Mouse (Mus musculus): ENCODE results near the gene Acot8. TPM values are rescaled to one million over a fixed set of nuclear protein-coding genes. Genes with fewer than 3 reads are reported as not detected.

Gene Acot8
- total RNA-seq, 1 experiment = 46.4 TPM

DNA sequence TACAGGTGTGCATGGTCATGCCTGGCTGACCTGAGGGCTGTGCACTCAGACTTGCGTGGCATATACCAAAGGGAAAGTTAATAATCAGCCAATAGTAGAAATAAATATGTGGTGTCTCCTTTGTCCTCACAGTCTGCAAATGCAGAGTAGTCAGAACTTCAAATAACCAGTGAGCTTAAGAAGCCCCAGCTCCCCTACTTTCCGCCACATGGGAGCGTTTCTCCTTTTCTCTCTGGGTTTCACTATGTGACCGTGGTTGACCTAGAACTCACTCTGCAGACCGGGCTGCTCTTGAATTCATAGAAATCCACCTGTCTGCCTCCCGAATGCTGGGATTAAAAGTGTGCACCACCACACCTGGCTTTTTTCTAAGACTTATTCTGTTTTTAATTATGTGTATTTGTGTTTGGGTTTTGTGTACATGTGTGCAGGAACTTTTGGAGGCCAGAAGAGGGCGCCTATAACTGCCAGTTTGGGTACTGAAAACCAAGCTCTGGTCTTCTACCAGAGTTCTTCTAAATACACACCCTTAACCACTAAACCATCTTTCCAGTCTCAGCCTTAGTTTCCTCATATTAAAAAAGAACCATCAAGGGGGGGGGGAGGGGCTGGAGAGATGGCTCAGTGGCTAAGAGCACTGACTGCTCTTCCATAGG is 20.6 kb downstream of the Acot8 start:
- Histone ChIP-seq H3K36me3 (ENCODE audit: control insufficient read depth, insufficient read depth, low read length, poor library complexity, severe bottlenecking) (no peaks in the 10 kb centered on the region; the same call in 1 of the 2 replicates), H3K9ac (ENCODE audit: insufficient read depth, low read depth, low read length, poor library complexity, severe bottlenecking) (no peak overlapping the region), H3K9me3 (ENCODE audit: control insufficient read depth, insufficient read depth, low read depth, low read length) (no peaks in the 10 kb centered on the region), H3K4me1 (ENCODE audit: control insufficient read depth in 2 of 2, insufficient read depth in 2 of 2, low read length in 2 of 2, poor library complexity in 1 of 2) (peaks cover 4 to 19% of the 10 kb centered on the region in 2 experiments), H3K27ac (ENCODE audit: insufficient read depth, low read depth, low read length, poor library complexity, severe bottlenecking) (no peak overlapping the region), H3K4me3 (ENCODE audit: insufficient read depth in 1 of 2, low read depth in 1 of 2, low read length in 2 of 2, poor library complexity in 1 of 2, severe bottlenecking in 1 of 2) (no peak overlapping the region)
- no peak for DNase-seq (ENCODE audit: low read depth, low spot score)
- in situ Hi-C loops (cut with MboI; ENCODE audit: low sequenced_read_pairs in 2 of 2, unreplicated experiment in 2 of 2) = no loop called here
- TF ChIP-seq HCFC1 (IDR thresholded peaks at IDR 0.05; ENCODE audit: borderline replicate concordance, insufficient read depth, low read length) = no peak
- no peak for TF ChIP-seq CHD2 (IDR thresholded peaks at IDR 0.05; ENCODE audit: low read depth, low read length)
- TF ChIP-seq ZNF384 (IDR thresholded peaks at IDR 0.05; ENCODE audit: low read depth, low read length) = no peak
- no peak for TF ChIP-seq MAFK (IDR thresholded peaks at IDR 0.05; ENCODE audit: insufficient read depth, low read depth, low read length)
- no peak for TF ChIP-seq ZC3H11A (IDR thresholded peaks at IDR 0.05; ENCODE audit: borderline replicate concordance, low read depth, low read length)

GRCm38 (mm10) chr2:164781876-164782275 is 22.8 kb downstream of the Acot8 start:
- Histone ChIP-seq H3K36me3 (ENCODE audit: control insufficient read depth, insufficient read depth, low read length, poor library complexity, severe bottlenecking) (no peaks in the 10 kb centered on the region), H3K4me1 (ENCODE audit: control insufficient read depth in 2 of 2, insufficient read depth in 2 of 2, low read length in 2 of 2, poor library complexity in 1 of 2) (peaks cover 0 to 11% of the 10 kb centered on the region in 2 experiments; a peak in 2 of 4 replicates), H3K27ac (ENCODE audit: insufficient read depth, low read depth, low read length, poor library complexity, severe bottlenecking) (no peak overlapping the region), H3K4me3 (ENCODE audit: insufficient read depth in 1 of 2, low read depth in 1 of 2, low read length in 2 of 2, poor library complexity in 1 of 2, severe bottlenecking in 1 of 2) (no peak overlapping the region), H3K9ac (ENCODE audit: insufficient read depth, low read depth, low read length, poor library complexity, severe bottlenecking) (no peak overlapping the region), H3K9me3 (ENCODE audit: control insufficient read depth, insufficient read depth, low read depth, low read length) (no peaks in the 10 kb centered on the region)
- in situ Hi-C loops (cut with MboI; ENCODE audit: low sequenced_read_pairs in 2 of 2, unreplicated experiment in 2 of 2) = no loop called here
- DNase-seq (ENCODE audit: low read depth, low spot score) = no peak
- TF ChIP-seq ZC3H11A (IDR thresholded peaks at IDR 0.05; ENCODE audit: borderline replicate concordance, low read depth, low read length) (no peak), CHD2 (IDR thresholded peaks at IDR 0.05; ENCODE audit: low read depth, low read length) (no peak), HCFC1 (IDR thresholded peaks at IDR 0.05; ENCODE audit: borderline replicate concordance, insufficient read depth, low read length) (no peak), MAFK (IDR thresholded peaks at IDR 0.05; ENCODE audit: insufficient read depth, low read depth, low read length) (no peak), ZNF384 (IDR thresholded peaks at IDR 0.05; ENCODE audit: low read depth, low read length) (no peak)

DNA sequence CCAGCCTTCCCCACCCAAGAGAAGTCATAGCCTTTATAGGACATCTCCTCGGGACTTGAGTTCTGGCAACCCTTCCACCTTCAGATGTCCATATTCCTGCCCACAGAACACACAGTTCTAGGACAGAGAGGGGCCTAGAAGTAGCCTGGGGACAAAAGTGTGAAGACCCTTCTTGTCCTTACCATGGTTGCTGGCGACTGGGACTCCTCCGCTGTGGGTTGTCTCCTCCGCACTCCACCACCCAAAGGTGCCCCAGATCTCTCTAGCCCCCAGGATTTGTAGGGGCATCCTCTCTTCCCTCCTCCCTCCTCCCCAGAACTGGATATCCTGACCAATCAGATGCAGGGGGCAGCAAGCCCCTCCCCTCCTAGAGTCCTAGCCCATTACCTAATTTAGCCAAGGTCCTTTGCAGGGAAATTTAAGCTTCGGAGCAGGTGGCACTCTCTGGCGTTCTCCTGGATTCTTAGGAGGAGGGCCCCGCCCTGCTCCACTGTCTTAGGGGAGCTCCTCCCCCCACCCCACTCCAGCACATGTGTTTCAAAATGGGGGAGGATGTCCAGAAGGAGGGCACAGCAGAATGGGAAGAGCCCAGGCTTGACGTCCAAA is 25.1 kb downstream of the Acot8 start, which contains the start of gene Tnnc2:
Gene Tnnc2, minus strand, starts transcription at position 487 of the 606 bp plus-strand sequence.
- Histone ChIP-seq H3K36me3 (ENCODE audit: control insufficient read depth, insufficient read depth, low read length, poor library complexity, severe bottlenecking) (no peaks in the 10 kb centered on the region), H3K4me3 (ENCODE audit: insufficient read depth in 1 of 2, low read depth in 1 of 2, low read length in 2 of 2, poor library complexity in 1 of 2, severe bottlenecking in 1 of 2) (no peak within 1 kb of the TSS), H3K4me1 (ENCODE audit: control insufficient read depth in 2 of 2, insufficient read depth in 2 of 2, low read length in 2 of 2, poor library complexity in 1 of 2) (peaks cover 0 to 10% of the 10 kb centered on the region in 2 experiments; a peak in 1 of 4 replicates), H3K9ac (ENCODE audit: insufficient read depth, low read depth, low read length, poor library complexity, severe bottlenecking) (no peak within 1 kb of the TSS), H3K9me3 (ENCODE audit: control insufficient read depth, insufficient read depth, low read depth, low read length) (no peaks in the 10 kb centered on the region), H3K27ac (ENCODE audit: insufficient read depth, low read depth, low read length, poor library complexity, severe bottlenecking) (no peak within 1 kb of the TSS)
- no peak for DNase-seq (ENCODE audit: low read depth, low spot score)
- TF ChIP-seq ZNF384 (IDR thresholded peaks at IDR 0.05; ENCODE audit: low read depth, low read length) (no peak), HCFC1 (IDR thresholded peaks at IDR 0.05; ENCODE audit: borderline replicate concordance, insufficient read depth, low read length) (no peak), ZC3H11A (IDR thresholded peaks at IDR 0.05; ENCODE audit: borderline replicate concordance, low read depth, low read length) (no peak)
- in situ Hi-C loops (cut with MboI; ENCODE audit: low sequenced_read_pairs in 2 of 2, unreplicated experiment in 2 of 2) = no loop called here

GRCm38 (mm10) chr2:164778809-164779208 is 25.9 kb downstream of the Acot8 start:
- Histone ChIP-seq H3K4me1 (ENCODE audit: control insufficient read depth in 2 of 2, insufficient read depth in 2 of 2, low read length in 2 of 2, poor library complexity in 1 of 2) (peaks cover 0 to 10% of the 10 kb centered on the region in 2 experiments; a peak in 2 of 4 replicates), H3K27ac (ENCODE audit: insufficient read depth, low read depth, low read length, poor library complexity, severe bottlenecking) (no peak overlapping the region), H3K9me3 (ENCODE audit: control insufficient read depth, insufficient read depth, low read depth, low read length) (no peaks in the 10 kb centered on the region), H3K9ac (ENCODE audit: insufficient read depth, low read depth, low read length, poor library complexity, severe bottlenecking) (no peak overlapping the region), H3K36me3 (ENCODE audit: control insufficient read depth, insufficient read depth, low read length, poor library complexity, severe bottlenecking) (no peaks in the 10 kb centered on the region), H3K4me3 (ENCODE audit: insufficient read depth in 1 of 2, low read depth in 1 of 2, low read length in 2 of 2, poor library complexity in 1 of 2, severe bottlenecking in 1 of 2) (no peak overlapping the region)
- in situ Hi-C loops (cut with MboI; ENCODE audit: low sequenced_read_pairs in 2 of 2, unreplicated experiment in 2 of 2) = no loop called here
- no peak for TF ChIP-seq ZC3H11A (IDR thresholded peaks at IDR 0.05; ENCODE audit: borderline replicate concordance, low read depth, low read length)
- TF ChIP-seq ZNF384 (IDR thresholded peaks at IDR 0.05; ENCODE audit: low read depth, low read length) = no peak
- no peak for TF ChIP-seq HCFC1 (IDR thresholded peaks at IDR 0.05; ENCODE audit: borderline replicate concordance, insufficient read depth, low read length)
- TF ChIP-seq MAFK (IDR thresholded peaks at IDR 0.05; ENCODE audit: insufficient read depth, low read depth, low read length) = no peak
- TF ChIP-seq CHD2 (IDR thresholded peaks at IDR 0.05; ENCODE audit: low read depth, low read length) = no peak
- no peak for DNase-seq (ENCODE audit: low read depth, low spot score)

Data from ES-E14 (cell line).